Mouse (Mus musculus): ENCODE measurements around the gene Dync1h1.
A peak's percentile ranks its signal among the peaks of the same experiment; 100 is the strongest.
"Not testable (repeated sequence)": the region's sequence is repeated elsewhere in the genome, so short reads cannot be mapped to it uniquely, and the experiment has no call there.

The Dync1h1 gene

DNA sequence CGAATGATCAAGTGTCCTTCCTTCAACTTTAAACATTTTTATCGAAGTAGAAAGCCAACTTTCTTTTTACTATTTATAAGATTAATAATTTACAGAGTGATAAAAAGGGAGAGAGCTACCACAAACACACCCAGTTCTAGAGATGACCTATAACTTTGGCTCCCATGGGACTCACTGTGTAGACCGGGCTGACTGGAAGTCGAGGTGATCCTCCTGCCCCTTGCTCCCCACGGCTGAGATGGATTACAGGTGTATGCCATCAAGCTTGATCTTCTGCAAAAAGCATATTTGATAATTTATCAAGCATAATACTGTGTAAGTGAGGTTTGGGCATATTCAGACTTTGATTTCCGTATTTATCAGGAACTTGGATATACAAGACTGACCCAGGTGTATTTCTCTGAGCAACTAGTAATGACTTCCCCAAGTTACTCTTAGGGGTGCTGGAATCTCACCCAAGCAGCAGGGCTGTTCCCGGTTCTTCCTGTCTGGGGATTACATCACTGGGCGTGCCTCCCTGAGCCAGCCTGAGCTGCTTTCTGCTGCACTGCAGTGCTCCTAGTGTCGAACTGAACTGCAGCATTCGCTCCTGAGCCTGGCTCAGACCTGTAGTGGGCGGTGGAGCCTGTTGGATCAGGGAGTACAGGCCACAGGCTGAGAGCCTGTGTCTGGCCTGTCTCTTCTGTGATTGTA is 7.4 kb downstream of the Dync1h1 start:
- DNase-seq: peak; percentile 74

DNA sequence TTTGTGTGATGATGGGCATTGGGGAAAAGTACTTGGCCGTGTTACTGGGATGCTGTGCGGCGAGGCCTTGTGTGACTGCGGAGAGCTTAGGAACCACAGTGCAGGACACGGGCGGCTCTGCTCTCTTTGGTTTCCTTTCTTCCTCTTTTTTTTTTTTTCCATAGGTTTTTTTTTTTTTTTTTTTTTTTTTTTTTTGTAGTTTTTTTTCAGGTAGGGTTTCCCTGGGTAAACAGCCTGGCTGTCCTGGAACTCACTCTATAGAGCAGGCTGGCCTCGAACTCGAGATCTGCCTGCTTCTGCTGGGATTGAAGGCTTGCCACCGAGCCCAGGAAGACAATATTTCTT is 7.9 kb downstream of the Dync1h1 start:
- no peak for DNase-seq

GRCm38 (mm10) chr12:110610713-110611112 is 9.5 kb downstream of the Dync1h1 start:
- no peak for DNase-seq

GRCm38 (mm10) chr12:110630056-110630455 is 28.8 kb downstream of the Dync1h1 start:
- no peak for DNase-seq

GRCm38 (mm10) chr12:110636293-110636692 is 35.0 kb downstream of the Dync1h1 start:
- no peak for DNase-seq

DNA sequence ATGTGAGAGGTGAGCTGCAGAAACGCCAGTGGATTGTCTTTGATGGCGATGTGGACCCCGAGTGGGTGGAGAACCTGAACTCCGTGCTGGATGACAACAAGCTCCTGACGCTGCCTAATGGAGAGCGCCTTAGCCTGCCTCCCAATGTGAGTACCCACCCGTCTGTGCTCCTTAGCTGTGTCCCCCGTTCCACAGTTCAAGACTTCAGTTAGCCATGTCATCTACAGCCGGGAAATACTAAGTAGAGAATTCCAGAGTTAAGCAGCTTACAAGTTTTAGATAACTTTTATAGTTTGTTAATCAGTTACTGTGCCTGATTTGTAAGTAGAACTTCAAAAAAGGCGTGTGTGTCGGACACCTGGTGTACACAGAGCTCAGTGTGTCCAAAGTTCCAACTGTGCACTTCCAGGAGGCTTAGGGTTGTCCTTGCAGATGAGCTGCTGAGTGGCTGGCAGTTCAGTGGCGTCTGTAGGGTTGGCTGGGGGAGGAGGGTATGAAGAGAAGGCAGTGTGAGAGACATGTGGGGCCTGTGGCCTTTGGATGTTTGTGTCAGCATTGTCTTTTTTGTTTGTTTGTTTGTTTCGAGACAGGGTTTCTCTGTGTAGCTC is 36.4 kb downstream of the Dync1h1 start:
- DNase-seq: peak; percentile 7

DNA sequence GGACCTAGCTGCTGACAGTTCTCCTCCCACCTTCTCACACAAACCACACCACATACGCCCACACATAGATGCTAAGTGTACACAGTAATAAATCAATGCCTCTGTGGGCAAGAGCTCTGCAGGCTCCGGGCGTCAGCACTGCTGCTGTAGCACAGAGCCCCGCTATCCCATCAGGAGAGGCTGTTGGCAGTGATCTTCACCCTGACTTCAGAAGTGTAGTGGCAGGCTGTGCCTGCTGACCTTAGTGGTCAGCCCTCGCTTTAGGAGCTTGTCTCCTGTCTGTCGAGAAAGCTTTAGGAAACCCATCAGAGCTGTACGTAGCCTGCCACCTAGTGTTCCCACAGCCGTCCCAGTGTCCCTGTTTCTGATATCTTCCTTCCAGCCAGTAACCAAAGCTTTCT is 49.0 kb downstream of the Dync1h1 start:
- no peak for DNase-seq

GRCm38 (mm10) chr12:110651464-110651863 is 50.2 kb downstream of the Dync1h1 start:
- no peak for DNase-seq

GRCm38 (mm10) chr12:110661746-110662145 is 60.5 kb downstream of the Dync1h1 start:
- no peak for DNase-seq

DNA sequence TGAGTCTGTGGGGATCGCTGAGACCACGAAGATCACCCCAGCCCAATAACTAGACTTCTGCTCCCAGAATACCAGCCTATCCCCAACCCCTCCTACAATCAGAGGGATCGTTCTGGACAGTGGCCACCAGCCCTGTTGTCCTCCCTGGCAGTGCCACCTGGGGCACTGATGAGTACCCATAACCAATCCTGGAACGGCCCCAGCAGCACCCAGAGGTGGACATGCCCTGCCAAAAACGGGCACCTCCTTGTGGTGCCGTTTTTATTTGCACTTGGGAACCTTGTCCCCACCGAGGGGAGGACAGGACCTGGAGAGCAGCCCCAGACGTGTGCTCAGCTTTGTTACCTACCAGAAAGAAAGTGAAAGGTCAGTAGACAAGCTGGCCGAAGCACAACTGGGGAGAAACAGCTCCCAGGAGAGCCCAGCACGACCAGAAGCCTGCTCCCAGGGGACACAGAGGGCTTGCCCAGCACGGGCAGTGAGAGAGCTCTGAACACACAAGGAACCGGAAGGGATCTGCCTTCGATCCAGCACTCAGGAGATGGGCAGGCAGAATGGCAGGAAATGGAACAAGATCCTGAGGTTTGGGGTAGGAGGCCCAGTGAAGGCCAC is 66.3 kb downstream of the Dync1h1 start:
- DNase-seq: peak; percentile 33

DNA sequence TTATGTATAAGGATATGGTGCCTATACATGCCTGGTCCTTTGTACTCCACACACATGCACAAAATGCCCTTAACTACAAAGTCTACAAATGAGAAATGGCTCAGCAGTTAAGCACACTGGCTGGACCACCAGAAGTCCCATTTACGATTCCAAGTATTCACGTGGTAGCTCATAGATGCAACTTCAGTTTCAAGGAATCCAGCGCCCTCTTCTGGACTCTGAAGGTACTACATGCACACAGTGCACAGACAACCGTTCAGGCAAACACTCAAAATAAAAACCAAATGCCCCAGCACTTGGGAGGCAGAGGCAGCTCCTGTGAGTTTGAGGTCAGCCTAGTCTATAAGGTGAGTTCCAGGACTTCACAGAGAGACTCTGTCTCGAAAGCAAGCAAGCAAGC is 73.0 kb downstream of the Dync1h1 start:
- DNase-seq: peak; percentile 29

GRCm38 (mm10) chr12:110681191-110681590 is 79.9 kb downstream of the Dync1h1 start:
- no peak for DNase-seq

GRCm38 (mm10) chr12:110681878-110682277 is 80.6 kb downstream of the Dync1h1 start:
- no peak for DNase-seq

- DNase-seq: no peak
These were observed 81.5 kb downstream of the Dync1h1 start, which contains the start of gene 1700001K19Rik for GRCm38 (mm10) chr12:110682561-110683299. Gene 1700001K19Rik (minus strand): TSS chr12:110682619.

DNA sequence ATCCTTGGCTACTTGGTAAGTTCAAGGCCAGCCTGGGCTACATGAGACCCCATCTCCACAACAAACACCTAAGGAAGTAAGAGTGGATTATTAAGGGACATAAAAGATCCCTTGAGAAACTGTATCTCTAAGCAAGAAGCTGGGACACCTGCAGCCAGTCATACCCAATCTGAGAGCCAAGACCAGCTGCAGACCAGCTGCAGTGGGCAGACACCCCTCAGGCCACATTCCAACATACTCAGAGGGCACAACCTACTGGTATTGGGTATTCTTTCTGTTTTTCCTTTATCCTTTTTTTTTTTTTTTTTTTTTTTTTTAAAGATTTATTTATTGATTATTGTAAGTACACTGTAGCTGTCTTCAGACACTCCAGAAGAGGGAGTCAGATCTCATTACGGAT is 82.3 kb downstream of the Dync1h1 start:
- DNase-seq: no peak

- DNase-seq: peak; percentile 81
These were observed 86.9 kb downstream of the Dync1h1 start for GRCm38 (mm10) chr12:110687894-110688734.

DNA sequence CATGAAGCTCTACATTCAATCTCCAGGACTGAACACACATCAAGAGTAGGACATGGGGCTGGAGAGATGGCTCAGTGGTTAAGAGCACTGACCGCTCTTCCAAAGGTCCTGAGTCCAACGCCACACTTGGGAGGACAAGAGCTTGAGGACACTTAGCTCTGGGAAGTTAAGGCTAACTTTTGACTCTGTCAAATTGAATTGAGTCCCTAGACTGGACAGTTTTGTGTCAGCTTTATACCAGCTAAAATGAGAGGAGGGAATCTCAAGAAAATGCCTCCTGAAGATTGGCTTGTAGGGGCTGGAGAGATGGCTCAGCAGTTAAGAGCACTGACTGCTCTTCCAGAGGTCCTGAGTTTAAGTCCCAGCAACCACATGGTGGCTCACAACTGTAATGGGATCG is 87.7 kb downstream of the Dync1h1 start:
- not testable (repeated sequence) for DNase-seq

- DNase-seq: no peak
These were observed 88.8 kb downstream of the Dync1h1 start for GRCm38 (mm10) chr12:110689919-110690643.

DNA sequence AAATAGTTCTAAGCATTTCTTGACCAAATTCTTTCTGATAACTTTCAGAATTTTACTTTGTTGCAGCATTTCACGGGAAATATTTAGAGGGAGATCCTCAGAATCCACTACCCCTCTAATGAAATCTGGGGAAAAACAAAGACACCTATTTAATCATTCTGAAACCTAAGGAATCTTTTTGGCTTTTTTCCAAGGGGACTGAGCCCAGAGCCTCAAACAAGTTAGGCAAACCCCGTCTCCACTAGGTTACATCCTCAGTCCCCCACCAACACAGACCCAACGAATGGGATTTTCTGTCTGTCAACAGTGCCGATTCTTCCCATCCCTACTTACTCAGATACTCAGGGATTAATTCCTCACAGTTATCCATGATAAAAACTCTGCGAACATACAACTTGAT is 92.1 kb downstream of the Dync1h1 start:
- not testable (repeated sequence) for DNase-seq

GRCm38 (mm10) chr12:110695676-110696171 is 94.5 kb downstream of the Dync1h1 start:
- DNase-seq: peak; percentile 39

GRCm38 (mm10) chr12:110696173-110696974 is 95.1 kb downstream of the Dync1h1 start:
- DNase-seq: peak; percentile 98

Data from kidney, adult 9 months (tissue).